Mouse (Mus musculus) gastrocnemius, postnatal 10 days (tissue): Measurements from ENCODE around the gene Syk. TPM values are rescaled to one million over a fixed set of nuclear protein-coding genes. Genes with fewer than 3 reads are reported as not detected.

Experiments
- total RNA-seq, 2 experiments: library from RNA; stranded (reverse); gene quantifications; 2 replicates each; pipeline ENCODE4 v1.2.3; 2021

The Syk gene
- total RNA-seq, 2 experiments from 2014 or later = 3.2 to 5.8 TPM

Other genes with a start within 250 kb of the Syk start
- gene Diras2, start 51.9 kb upstream of the Syk start, total RNA-seq = under 1 TPM; 0.16 to 0.38 TPM